Mouse (Mus musculus) intestine, embryonic 15.5 days (tissue): ENCODE data around the gene Cpne5. TPM values are rescaled to one million over a fixed set of nuclear protein-coding genes. Genes with fewer than 3 reads are reported as not detected.

Experiments
- ATAC-seq: fragments of 200-750 bp; cut with Nextera tagmentation; 2 replicates; pipeline ENCODE4 v1.8.0; 2017; ENCODE audit warnings: moderate TSS enrichment, moderate library complexity
- H3K27ac ChIP-seq: fragments of 300-500 bp; sonication (generic); 2 replicates; pipeline ENCODE4 v1.5.1; 2015; ENCODE audit warnings: mild to moderate bottlenecking, inconsistent platforms
- H3K27me3 ChIP-seq: fragments of 300-500 bp; sonication (generic); replicated peaks from 2 replicates; pipeline ENCODE4 v1.6.1; 2015; ENCODE audit warnings: inconsistent platforms
- H3K36me3 ChIP-seq: fragments of 300-500 bp; sonication (generic); 2 replicates; pipeline ENCODE4 v1.6.1; 2015; ENCODE audit warnings: inconsistent platforms
- H3K4me1 ChIP-seq: fragments of 300-500 bp; sonication (generic); replicated peaks from 2 replicates; pipeline ENCODE4 v1.6.1; 2015; ENCODE audit warnings: inconsistent platforms
- H3K4me2 ChIP-seq: fragments of 300-500 bp; sonication (generic); replicated peaks from 2 replicates; pipeline ENCODE4 v1.6.1; 2015; ENCODE audit warnings: mild to moderate bottlenecking, inconsistent platforms
- H3K4me3 ChIP-seq: fragments of 300-500 bp; sonication (generic); replicated peaks from 2 replicates; pipeline ENCODE4 v1.5.1; 2015; ENCODE audit warnings: inconsistent platforms
- H3K9ac ChIP-seq: fragments of 300-500 bp; sonication (generic); 2 replicates; pipeline ENCODE4 v1.6.1; 2015; ENCODE audit warnings: inconsistent platforms
- H3K9me3 ChIP-seq: fragments of 300-500 bp; sonication (generic); 2 replicates; pipeline ENCODE4 v1.6.1; 2016; ENCODE audit warnings: inconsistent platforms
- WGBS: fragments of 180-500 bp; shearing (Covaris S2); methylation state at CpG from one replicate; pipeline ENCODE4 v1.1.7; 2015; 5-methylcytosine and 5-hydroxymethylcytosine counted together
- polyA plus RNA-seq: library from polyadenylated mRNA; unstranded; fragments of >200 nt; fragmentation: Nextera tagmentation; extraction: Ambion mirVana; gene quantifications from 2 replicates; pipeline ENCODE4 v1.2.1, GENCODE M21; 2015

Gene Cpne5
- polyA plus RNA-seq, 1 experiment from 2014 or later = 8.3 TPM

DNA sequence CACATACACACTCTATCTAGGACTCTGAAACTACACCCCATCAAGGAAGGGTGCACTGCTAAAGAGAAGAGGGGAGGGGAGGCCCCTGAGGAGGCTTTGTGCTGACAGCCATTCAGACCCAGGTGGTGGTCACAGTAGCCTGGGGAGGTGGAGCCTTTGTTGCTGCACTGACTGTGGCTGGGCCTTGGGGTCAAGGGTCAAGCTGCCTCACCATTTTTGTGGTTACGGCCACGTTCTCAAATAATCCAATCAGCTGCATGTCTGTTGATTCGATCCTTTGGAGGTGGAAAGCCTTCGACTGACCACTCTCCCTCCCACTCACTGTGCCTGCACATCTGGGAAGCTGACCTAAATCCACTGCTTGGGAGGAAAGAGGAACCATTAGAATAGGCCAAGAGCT, 42.4 kb downstream of the Cpne5 start:
- H3K36me3 ChIP-seq = no peaks in the 10 kb centered on the region
- no peak overlapping the region for H3K9ac ChIP-seq
- no peaks in the 10 kb centered on the region for H3K4me1 ChIP-seq
- WGBS = 60% methylated on average over 4 of the region's 4 CpGs
- no peak overlapping the region for H3K27ac ChIP-seq
- ATAC-seq = no peak
- H3K9me3 ChIP-seq = no peaks in the 10 kb centered on the region
- H3K4me2 ChIP-seq = no peak overlapping the region
- H3K4me3 ChIP-seq = no peak overlapping the region
- H3K27me3 ChIP-seq = no peaks in the 10 kb centered on the region

DNA sequence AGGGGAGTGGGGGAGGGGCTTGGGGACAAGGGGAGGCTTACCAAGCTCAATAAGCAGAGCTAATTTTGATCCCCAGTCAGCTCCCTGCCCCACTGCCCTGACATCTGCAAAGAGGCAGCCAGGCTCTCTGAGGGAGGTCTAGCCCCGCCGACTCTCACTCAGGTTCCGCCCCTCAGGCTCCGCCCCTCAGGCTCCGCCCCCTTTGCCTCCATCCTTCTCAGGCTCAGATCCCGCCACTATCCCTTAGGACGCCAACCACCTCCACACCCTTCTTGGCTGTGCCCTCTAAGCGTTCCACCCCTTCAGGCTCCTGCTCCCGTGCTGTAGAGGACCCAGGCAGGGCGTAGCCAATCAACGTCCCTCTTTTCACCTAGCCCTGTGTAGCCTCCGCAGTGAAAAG, 49.0 kb downstream of the Cpne5 start:
- H3K4me2 ChIP-seq = peak overlapping the region; percentile 26; the same call in 1 of the 2 replicates
- H3K9ac ChIP-seq = no peak overlapping the region
- no peak overlapping the region for H3K27ac ChIP-seq
- H3K27me3 ChIP-seq = 0 out of 2 replicates have a peak, but pooled peaks cover 2% of the 10 kb centered on the region
- peaks cover 17% of the 10 kb centered on the region for H3K4me1 ChIP-seq
- H3K4me3 ChIP-seq = no peak overlapping the region
- no peaks in the 10 kb centered on the region for H3K9me3 ChIP-seq
- 11% methylated on average over 12 of the region's 12 CpGs for WGBS
- no peaks in the 10 kb centered on the region for H3K36me3 ChIP-seq
- ATAC-seq = 0 out of 2 replicates have a peak, but pooled peaks have one; percentile 37

DNA sequence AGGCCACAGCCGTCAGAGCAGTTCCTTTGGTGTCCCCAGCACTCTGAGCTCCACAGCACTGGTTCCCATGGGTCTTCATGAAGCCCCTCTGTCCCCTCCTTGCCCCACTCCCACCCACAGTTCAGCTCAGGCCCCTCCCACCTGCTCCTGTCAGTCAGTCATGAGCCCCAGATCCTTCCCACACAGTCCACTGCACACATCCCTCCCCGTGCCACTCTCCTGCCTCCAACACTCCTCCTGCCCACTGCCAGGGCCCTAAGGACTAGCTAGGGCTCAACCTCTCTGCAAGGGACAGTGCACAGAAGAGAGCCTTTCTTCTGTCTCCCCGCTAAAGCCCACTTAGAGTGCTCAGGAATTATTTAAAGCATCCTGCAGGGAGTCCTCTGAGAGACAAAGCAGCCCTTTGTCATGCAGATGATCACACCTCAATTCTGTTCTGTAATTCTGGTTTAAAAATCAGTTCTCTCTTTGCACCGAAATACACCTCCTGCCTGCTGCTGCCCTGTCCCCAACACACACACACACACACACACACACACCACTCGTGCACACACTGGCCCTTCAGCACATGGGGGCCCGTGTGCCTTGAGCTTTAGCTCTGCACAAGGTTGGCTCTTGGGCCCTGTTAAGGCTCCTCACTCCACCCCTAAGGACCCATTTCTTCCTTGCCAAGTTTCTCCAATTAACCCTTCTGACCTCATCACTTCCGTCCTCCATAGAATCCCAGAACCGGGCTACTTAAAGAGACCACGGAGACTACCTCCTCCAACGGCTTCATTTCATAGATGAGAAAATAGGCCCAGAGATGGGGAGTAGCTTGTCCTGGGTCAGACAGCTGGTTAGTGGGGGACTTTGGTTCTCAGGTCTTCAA, 50.7 kb downstream of the Cpne5 start:
- peaks cover 17% of the 10 kb centered on the region for H3K4me1 ChIP-seq
- no peak overlapping the region for H3K4me2 ChIP-seq
- WGBS = 59% methylated on average over 10 of the region's 10 CpGs
- no peak overlapping the region for H3K27ac ChIP-seq
- H3K9ac ChIP-seq = no peak overlapping the region
- no peaks in the 10 kb centered on the region for H3K9me3 ChIP-seq
- H3K27me3 ChIP-seq = 0 out of 2 replicates have a peak, but pooled peaks cover 2% of the 10 kb centered on the region
- no peak overlapping the region for H3K4me3 ChIP-seq
- no peaks in the 10 kb centered on the region for H3K36me3 ChIP-seq
- ATAC-seq = no peak

DNA sequence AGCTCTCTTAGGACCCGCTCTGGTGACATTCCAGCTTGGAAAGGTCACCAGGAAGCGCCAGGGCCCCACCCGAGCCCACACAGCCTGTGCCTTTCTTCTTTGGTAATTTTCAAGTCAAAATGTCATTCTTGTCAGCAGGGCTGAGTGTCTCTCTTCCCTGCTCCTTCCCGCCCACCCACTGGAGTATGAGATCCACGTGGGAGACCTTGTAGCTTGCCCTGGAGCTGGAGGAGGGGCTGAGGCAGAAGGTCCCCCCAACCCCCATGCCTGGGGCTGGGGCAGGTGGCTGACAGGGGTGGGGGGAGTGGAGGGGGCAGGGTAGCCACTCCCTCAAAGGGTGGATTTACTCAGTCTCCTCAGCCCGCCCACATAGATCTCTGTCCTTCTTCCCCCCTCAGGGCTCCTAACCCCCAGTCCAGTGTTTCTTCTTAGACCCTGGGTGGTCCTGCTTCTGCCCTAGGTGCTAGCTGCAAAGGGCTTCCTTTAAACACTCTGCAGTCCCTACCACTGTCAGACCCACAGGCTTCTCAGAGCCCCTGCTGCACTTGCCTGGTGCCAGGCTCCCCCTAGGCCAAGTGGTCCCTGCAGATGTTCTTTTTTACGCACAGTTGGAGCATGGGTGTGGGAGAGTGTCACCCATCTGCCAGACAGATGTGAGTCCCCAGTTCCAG, 52.5 kb downstream of the Cpne5 start:
- ATAC-seq = no peak
- 38% methylated on average over 7 of the region's 7 CpGs for WGBS
- Histone ChIP-seq H3K27me3 (0 out of 2 replicates have a peak, but pooled peaks cover 2% of the 10 kb centered on the region), H3K9me3 (no peaks in the 10 kb centered on the region), H3K4me1 (peaks cover 17% of the 10 kb centered on the region), H3K4me2 (no peak overlapping the region), H3K9ac (peak overlapping the region; percentile 28; the same call in 1 of the 2 replicates), H3K4me3 (no peak overlapping the region), H3K36me3 (no peaks in the 10 kb centered on the region), H3K27ac (no peak overlapping the region)

DNA sequence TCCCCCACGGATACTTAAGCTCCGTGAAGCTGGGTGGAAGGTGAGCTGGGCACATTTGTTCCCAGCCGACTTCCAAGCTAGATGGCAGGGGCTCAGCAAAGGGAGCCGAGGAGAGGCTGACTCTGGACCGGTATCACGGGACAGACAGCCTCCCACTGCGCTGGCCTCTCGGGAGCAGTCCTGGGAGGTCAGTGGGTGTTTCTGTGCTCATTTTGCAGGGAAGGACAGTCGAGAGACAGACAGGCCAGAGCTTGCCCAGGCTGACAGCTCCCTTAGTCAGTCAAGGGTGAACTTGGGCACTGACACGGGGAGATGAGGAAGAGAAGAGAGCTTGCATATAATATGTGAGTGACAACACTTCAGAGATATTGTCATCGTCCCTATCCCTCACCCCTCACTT, 54.8 kb downstream of the Cpne5 start:
- Histone ChIP-seq H3K4me3 (no peak overlapping the region), H3K27ac (no peak overlapping the region), H3K36me3 (no peaks in the 10 kb centered on the region), H3K9me3 (no peaks in the 10 kb centered on the region), H3K4me2 (no peak overlapping the region), H3K9ac (no peak overlapping the region), H3K4me1 (peaks cover 15% of the 10 kb centered on the region), H3K27me3 (no peaks in the 10 kb centered on the region)
- WGBS = 63% methylated on average over 11 of the region's 11 CpGs
- no peak for ATAC-seq

DNA sequence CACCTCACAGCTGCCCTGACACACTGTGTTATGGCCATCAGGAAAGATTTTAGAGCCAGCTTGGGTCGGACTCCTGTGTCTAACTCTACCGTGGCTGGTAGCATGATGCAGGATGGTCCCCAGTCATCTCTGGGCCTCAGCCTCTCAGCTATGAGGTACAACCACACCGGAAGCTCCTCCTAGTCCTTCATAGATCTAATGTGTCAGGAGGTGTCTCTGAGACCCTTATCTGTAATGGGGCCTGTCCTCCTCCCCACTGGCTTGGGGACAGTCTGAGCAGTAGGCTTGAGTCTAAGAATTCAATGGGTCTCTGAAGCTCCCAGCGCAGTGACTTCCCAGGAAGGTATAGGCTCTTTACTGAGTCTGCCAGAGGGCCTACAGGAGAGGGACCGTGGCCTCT, 56.2 kb downstream of the Cpne5 start:
- WGBS = 87% methylated on average over 5 of the region's 5 CpGs
- Histone ChIP-seq H3K4me3 (no peak overlapping the region), H3K27me3 (no peaks in the 10 kb centered on the region), H3K9ac (no peak overlapping the region), H3K36me3 (no peaks in the 10 kb centered on the region), H3K9me3 (no peaks in the 10 kb centered on the region), H3K27ac (no peak overlapping the region), H3K4me1 (peaks cover 14% of the 10 kb centered on the region), H3K4me2 (no peak overlapping the region)
- ATAC-seq = no peak

DNA sequence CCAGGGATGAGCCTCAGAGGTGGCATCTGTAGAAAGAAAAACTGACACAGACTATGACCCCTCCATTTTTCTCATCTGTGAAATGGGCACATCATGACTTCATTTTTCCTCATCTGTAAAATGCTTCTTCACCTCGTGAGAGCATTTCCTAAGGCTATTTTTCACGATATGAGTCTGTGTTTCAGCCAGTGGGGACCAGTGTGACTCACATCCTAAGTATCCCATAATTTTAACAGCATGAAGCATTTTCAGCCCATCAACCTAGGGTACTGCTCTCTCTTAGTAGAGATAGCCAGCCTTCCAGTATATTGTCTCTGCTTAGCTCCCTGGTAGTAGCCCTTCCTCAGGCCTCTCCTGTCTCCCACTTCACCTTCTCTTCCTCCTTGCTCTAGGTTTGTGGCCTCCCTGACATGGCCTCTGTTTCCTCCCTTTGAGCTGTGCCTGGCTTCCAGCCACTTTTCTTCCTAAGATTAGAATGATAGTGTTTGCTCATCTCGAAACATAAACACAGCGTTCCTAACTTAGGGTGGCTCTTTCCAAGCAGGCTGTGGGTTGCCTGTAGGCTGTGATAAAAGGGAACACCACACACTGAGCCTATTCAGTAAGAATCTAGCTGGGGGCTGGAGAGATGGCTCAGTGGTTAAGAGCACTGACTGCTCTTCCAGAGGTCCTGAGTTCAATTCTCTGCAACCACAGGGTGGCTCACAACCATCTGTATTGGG, 57.4 kb downstream of the Cpne5 start:
- Histone ChIP-seq H3K27ac (peak overlapping the region; percentile 54; the same call in 1 of the 2 replicates), H3K4me2 (0 out of 2 replicates have a peak overlapping the region, but pooled peaks have one; percentile 5)

DNA sequence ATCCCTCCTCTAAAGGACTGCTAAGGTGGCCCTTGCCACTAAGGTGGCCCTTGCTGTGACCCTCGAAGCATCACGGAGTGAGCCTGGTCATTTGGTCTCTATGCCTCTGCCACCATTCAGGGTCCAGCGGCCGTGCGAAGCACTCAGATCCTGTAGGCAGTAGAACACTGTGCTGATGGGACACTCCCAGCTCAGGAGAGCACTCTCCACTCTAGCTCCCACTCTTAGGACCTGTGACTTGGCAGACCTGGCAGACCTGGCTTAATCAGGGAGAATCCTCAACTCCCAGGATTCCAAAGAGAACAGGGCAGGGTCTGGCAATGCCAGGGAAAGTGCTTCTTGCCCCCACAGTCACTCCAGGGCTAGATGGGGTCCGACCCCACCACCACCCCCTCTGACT, 58.0 kb downstream of the Cpne5 start:
- 88% methylated on average over 6 of the region's 6 CpGs for WGBS
- Histone ChIP-seq H3K4me2 (no peak overlapping the region), H3K4me3 (no peak overlapping the region), H3K27me3 (no peaks in the 10 kb centered on the region), H3K9me3 (no peaks in the 10 kb centered on the region), H3K4me1 (peaks cover 15% of the 10 kb centered on the region), H3K36me3 (no peaks in the 10 kb centered on the region), H3K9ac (no peak overlapping the region), H3K27ac (no peak overlapping the region)
- ATAC-seq = no peak

More for the DNA sequence above, 57.4 kb downstream of the Cpne5 start:
- H3K9me3 ChIP-seq = no peaks in the 10 kb centered on the region
- no peak overlapping the region for H3K4me3 ChIP-seq
- peaks cover 18% of the 10 kb centered on the region for H3K4me1 ChIP-seq
- no peaks in the 10 kb centered on the region for H3K36me3 ChIP-seq
- WGBS = 31% methylated on average over 4 of the region's 4 CpGs
- no peak; the same call in 1 of the 2 replicates for ATAC-seq
- H3K27me3 ChIP-seq = no peaks in the 10 kb centered on the region
- no peak overlapping the region for H3K9ac ChIP-seq

DNA sequence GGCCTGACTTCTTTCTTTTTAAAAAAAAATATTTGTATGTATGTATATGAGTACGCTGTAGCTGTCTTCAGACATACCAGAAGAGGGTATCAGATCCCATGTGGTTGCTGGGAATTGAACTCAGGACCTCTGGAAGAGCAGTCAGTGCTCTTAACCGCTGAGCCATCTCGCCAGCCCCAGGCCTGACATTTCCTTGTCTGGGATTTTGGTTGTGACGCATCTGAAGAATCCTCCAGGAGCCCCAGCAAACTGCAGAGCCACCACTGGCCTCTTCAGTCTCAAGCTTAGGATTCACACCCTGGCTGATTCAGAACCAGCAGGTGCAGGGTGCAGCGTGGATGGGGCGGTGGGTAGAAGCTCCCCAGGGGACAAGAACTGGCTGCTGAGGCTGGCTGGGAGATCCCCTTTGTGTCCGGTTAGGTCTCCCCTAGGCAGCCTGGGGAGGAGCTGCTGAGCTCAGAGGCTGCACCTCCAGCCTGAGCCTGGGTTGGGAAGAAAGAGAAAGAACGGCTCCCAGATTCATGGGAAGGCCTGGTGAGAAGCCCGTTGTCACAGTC, 59.4 kb downstream of the Cpne5 start:
- Histone ChIP-seq H3K27me3 (no peaks in the 10 kb centered on the region), H3K4me2 (no peak overlapping the region), H3K36me3 (no peaks in the 10 kb centered on the region), H3K9me3 (no peaks in the 10 kb centered on the region), H3K9ac (no peak overlapping the region), H3K27ac (no peak overlapping the region), H3K4me1 (peaks cover 15% of the 10 kb centered on the region), H3K4me3 (no peak overlapping the region)
- ATAC-seq = no peak
- WGBS = 74% methylated on average over 9 of the region's 9 CpGs

DNA sequence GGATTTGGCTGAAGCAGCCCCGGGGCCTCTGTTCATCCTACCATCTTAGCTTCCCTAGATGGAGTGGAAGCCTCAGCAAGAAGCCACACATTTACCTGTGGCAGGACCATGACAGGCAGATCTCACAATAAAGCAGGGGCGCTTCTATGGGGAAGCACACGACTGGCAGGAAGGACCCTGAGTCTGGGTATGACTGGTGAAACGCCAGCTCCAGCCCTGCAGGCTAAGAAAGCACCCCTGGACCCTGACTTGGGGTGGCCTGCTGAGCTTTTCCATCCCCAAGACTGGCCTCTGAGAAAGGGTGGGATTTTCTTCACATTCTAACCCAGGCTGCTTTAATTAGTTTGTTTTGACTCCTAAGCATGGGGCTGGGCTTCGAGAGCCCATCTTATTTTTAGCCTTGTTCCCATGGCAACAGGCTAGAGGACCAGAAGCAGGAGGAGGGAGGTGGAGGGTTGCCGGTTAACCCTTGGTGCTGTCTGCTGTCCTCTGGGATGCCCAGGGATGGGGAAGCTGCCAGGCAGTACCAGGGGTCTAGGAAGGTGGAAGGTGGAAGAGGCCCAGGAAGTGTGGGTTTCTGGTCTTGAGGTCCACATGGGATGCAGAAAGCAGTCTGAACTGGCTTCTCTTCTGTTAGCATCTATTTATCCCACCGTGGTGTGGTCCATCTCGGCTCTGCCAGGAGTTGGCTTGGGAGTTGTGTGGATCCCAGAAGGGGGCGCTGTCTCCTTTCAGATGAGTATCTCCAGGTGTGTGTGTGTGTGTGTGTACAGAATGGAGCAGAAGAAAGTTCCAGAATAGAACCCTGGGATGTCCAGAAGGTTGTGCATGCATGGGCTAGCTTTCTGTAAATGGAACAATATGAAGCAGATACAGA, 61.3 kb downstream of the Cpne5 start:
- WGBS = 24% methylated on average over 9 of the region's 9 CpGs
- Histone ChIP-seq H3K4me1 (peaks cover 15% of the 10 kb centered on the region), H3K4me3 (no peak overlapping the region), H3K27me3 (no peaks in the 10 kb centered on the region), H3K9me3 (no peaks in the 10 kb centered on the region), H3K9ac (no peak overlapping the region), H3K4me2 (no peak overlapping the region), H3K27ac (no peak overlapping the region), H3K36me3 (no peaks in the 10 kb centered on the region)
- peak; percentile 62; the same call in 1 of the 2 replicates for ATAC-seq

DNA sequence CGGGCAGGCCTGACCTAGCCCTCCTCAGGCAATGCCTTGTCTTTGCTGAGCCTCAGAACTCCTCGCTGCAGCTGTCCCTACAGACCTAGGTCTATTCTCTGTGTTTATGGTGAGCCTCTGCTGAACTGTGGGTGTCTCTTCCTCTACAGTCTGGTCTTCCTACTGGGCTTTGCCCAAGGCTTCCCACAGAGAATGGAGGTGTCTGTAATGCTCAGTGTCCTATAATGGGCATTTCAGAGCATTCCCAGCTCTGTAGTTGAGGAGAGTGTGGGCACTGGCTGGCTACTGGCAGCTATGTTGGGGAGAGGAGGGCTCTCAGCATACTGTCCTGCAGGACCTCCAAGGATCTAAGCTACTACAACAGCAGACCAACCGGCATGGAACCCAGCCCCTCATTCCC, 62.3 kb downstream of the Cpne5 start:
- Histone ChIP-seq H3K27ac (no peak overlapping the region), H3K27me3 (no peaks in the 10 kb centered on the region), H3K4me3 (no peak overlapping the region), H3K4me2 (no peak overlapping the region), H3K4me1 (peaks cover 19% of the 10 kb centered on the region), H3K36me3 (no peaks in the 10 kb centered on the region), H3K9ac (no peak overlapping the region), H3K9me3 (no peaks in the 10 kb centered on the region)
- WGBS = 66% methylated on average over 3 of the region's 3 CpGs
- ATAC-seq = no peak
